Mouse (Mus musculus): ENCODE results near the gene Lrrc4b.

The Lrrc4b gene

DNA sequence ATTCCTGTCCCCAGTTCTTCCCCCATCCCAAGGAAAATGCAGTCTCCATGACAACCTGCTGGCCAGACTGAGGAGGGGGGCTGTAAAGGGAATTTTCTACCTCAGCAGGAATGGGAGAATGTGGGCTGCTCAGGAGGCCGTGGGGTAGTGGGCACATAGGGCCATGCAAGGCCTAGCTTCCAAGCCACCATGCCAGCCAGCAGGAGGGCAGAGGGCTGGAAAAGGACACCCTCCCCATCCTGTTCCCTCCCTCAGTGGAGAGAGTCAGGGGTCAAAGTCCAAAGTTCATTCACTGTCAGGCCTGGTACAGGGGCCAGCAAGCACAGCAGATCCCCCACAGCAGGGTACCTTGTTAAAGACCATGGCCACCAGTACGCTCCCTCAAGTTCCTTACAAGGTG lies 36.3 kb downstream of the Lrrc4b start, which contains the start of gene Aspdh:
Aspdh (plus strand) TSS at position 281 of the 400 bp plus-strand sequence.
- no peak for DNase-seq

GRCm38 (mm10) chr7:44466006-44466887 lies 37.4 kb downstream of the Lrrc4b start:
- peak in 1 of 2 experiments; percentile 7 for DNase-seq

DNA sequence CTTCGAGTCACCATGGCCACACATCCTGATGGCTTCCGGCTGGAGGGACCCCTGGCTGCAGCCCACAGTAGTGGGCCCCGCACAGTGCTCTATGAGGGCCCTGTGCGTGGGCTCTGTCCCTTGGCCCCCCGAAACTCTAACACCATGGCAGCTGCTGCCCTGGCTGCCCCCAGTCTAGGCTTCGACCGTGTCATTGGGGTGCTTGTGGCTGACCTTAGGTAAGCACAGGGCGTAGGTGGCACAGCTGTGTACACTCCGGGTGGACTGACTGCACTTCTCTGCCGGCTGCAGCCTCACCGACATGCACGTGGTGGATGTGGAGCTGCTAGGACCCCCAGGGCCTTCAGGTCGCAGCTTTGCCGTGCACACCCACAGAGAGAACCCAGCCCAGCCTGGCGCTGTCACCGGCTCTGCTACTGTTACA lies 38.1 kb downstream of the Lrrc4b start:
- DNase-seq, result no peak

DNA sequence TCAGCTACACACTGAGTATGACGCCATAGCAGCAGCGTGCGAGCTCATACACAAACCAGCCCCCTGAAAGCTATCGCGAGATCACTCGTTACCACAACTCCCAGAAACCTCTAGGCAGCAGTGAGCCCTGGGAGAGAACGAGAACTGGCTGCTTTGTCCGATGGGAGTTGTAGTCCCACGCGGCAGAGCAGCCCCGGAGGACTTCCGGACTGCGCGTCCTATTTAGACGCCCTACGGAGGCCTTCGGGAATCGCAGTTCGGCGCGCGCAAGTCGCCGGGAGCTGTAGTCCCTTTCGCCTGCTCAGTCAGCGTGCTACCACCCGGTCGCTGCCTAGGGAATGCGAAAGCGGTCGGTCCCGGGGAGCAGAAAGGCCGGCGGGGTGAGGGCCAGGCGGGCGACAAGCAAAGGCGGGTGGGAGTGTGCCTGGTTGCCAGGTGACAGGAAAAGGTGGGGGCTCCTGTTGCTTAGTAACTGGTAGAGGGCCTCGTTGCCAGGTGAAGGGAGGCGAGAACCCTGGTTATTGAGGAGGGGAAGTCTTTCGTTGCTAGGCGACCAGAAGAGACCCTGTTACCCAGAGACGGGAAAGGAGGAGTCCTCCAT lies 39.1 kb downstream of the Lrrc4b start, which contains the start of gene Josd2:
Josd2 (plus strand) TSS at position 170 of the 601 bp plus-strand sequence.
- peak; percentile 86 to 92 for DNase-seq

DNA sequence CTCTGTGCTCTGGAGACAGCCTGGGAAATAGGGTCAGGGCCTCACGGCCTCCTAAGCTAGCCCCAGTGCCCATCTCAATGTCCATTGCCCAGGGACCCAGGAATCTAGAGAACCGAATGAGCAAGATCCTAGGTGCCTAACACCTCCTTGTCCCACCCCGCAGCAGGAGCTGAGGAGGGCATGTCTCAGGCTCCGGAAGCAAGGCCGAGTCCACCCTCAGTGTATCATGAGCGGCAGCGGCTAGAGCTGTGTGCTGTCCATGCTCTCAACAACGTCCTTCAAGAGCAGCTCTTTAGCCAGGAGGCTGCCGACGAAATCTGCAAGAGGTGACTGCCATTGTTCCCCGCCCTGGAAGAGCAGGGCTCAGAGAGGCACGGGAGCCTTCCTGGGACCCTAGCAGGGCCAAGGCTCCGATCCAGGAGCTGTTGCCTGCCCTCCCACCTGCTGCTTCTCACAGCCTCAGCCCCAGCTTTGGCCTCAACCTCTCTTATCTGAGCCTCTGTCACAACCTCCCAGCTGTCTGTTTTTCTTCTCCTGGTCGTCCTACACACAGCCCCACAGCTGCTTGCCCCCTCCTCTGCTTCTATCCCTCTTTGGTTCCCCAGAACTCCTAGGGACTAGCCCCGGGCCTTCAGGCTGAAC lies 39.9 kb downstream of the Lrrc4b start:
- DNase-seq, result no peak

DNA sequence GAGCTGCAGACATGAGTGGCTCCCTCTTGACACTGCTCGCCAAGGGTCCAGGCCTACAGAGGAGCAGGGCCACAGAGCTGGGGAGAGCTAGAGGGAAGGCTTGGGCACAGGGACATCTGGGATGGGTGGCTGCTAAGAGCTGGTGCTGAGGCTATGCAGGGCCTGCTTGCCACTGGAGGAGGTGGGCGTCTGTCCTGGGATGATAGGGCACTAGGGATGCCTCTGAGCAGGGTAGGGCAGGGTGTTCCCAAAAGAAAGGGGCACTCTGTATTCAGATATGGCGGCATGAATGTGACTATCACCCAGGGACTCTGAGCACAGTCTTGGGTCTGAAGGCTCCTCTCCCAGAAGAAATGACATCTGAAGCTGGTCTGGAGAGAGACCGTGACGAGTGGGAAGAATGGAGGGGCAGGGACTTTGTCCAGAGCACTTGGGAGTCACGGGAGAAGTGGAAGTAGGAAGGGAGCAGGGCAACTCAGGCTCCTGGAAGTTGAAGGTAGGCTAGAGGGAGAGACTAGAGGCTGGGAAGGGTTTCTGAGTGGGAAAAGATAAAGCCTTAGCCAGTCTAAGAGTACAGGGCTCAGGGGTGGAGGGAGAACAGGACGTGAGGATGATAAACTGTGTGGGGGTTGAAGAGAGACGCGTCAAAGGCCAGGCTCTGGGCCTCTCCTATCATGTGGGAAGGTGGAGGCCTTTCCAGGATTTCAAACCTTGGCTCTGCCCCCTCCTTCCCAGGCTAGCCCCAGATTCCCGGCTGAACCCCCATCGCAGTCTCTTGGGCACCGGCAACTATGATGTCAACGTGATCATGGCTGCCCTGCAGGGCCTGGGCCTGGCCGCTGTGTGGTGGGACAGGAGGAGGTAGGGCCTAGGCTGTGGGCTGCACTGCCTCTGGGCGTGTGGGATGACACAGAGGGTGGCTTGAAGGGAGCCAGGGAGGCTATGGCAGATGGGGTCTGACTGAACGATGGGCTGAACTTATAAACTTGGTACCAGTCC lies 41.2 kb downstream of the Lrrc4b start:
- no peak for DNase-seq

DNA sequence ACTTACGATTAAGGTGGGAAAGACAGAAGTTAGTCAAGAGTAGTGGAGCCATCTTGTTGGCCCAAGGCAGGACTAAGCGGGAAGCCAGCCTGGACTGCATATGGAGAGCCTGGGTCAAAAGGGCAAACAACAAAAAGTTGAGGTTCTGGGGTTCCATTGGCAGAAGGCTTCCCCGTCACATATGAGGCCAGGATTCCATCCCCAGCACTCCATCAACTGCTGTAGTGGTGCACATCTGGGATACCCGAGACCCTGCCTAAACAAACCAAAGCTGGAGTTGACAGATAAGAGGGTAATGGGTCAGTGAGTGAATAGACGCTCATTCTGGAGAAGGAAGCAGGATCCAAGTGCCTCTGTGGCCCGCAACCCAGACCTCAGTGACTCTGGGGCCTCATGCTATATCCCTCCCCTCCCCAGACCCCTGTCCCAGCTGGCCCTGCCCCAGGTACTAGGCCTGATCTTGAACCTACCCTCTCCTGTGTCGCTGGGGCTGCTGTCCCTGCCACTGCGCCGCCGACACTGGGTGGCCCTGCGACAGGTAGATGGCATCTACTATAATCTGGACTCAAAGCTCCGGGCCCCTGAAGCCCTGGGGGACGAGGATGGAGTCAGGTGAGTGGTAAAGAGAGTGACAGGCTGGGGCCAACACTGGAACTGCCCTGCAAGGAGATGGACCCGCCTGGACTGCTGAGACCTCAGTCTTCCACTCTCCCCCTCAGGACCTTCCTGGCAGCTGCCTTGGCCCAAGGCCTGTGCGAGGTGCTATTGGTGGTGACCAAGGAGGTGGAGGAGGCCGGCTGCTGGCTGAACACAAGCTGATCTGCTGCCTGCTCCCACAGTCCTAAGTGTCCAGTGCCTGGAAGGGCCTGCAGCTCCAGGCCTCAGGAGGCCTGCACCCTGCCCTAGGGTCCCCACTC lies 42.1 kb downstream of the Lrrc4b start:
- no peak for DNase-seq

DNA sequence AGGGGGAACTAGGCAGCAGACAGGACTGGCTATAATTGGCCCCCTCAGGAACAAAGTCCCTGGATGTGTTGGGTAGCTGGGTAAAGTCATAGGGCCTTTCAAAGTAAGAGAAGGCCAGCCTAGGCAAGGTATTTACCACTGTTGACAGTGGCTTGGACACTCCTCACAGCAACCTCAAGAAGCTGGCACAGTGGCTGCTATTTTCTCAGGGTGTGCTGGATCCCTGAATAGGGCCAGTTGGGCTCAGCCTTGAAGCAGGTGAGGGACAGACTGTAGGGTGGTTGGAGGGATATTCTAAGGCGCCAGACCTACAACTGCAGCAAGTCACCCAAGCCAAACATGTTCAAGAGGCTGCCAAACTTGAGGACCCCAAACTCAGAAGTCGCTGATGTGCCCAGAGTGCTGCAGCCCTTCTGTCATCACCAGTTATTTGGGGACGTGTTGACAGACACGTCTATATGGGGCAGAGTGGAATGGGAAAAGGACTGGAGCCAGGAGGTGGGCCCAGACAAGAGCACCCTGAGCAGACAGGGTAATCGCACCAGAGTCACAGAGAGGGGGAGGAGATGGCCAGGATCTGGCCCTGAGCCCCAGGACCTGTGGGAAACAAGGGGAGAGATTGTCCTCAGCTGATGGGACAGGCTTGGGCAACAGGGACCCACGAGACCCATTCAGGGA lies 43.2 kb downstream of the Lrrc4b start:
- no peak for DNase-seq

GRCm38 (mm10) chr7:44472558-44472885 lies 43.7 kb downstream of the Lrrc4b start:
- no peak for DNase-seq

DNA sequence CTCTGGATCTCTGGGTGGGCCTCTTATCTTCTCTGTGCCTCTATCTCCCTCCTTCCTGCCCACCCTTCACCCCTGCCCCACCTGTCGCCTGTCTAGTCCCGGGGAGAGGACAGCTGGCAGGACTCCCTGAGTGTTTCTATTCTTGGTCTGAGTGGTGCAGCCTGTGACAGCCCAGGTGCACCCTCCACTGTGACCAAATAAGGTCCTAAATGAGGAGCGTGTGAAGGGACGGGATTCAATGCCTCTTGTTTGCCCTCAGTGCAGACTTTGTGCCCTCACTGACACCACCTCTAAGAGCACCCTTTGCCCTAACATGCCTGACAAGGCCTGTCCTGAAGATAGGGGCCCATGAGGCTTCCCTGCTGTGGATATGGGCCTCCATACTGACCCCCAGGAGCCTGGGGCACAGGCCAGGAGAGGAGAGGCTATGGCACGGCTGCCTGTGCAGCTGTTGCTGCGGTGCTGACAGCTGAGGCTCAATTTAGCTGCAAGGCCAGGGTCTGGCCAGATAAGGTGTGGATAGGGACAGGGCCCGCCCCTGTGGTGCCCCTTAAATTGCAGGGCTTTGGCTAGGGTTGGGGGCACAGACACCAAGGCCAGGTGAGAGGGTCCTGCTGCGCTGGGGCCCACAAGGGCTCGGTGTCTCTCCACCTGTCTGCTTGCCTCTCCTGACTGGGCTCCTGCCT lies 44.3 kb downstream of the Lrrc4b start:
- DNase-seq, result no peak

GRCm38 (mm10) chr7:44474419-44474818 lies 45.6 kb downstream of the Lrrc4b start:
- no peak for DNase-seq

DNA sequence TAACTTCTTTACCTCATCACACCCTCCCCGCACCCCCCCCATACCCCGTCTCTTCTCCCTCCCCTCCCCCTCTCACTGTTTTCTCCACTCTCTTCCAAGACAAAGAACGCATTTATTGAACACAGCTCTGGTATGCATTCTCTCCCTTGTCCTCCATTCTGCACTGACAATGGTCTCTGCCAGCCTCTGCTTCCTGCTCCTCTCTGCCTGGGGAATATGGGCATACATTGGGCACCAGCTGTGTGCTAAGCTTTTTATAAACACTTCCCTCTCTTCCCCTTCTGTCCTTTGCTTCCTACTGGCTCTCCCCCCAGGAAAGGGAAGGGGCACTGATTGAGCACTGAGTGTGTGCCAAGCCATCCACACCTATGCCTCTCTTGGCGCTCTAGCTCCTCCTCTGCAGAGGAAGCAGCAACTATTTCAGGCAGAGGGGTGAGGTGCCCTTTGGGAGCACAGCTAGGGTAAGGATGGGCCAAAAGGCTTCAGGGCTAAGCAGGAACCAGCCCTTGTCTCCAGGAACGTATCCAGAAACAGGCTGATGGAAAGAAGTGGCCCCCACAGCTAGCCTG lies 46.3 kb downstream of the Lrrc4b start:
- no peak for DNase-seq

- DNase-seq, result no peak
Measured at GRCm38 (mm10) chr7:44482836-44483435, 54.1 kb downstream of the Lrrc4b start.

- DNase-seq, result no peak
Measured at GRCm38 (mm10) chr7:44484109-44484508, 55.3 kb downstream of the Lrrc4b start.

- DNase-seq, result peak; percentile 67 to 71
Measured at GRCm38 (mm10) chr7:44484841-44485571, 56.2 kb downstream of the Lrrc4b start.

DNA sequence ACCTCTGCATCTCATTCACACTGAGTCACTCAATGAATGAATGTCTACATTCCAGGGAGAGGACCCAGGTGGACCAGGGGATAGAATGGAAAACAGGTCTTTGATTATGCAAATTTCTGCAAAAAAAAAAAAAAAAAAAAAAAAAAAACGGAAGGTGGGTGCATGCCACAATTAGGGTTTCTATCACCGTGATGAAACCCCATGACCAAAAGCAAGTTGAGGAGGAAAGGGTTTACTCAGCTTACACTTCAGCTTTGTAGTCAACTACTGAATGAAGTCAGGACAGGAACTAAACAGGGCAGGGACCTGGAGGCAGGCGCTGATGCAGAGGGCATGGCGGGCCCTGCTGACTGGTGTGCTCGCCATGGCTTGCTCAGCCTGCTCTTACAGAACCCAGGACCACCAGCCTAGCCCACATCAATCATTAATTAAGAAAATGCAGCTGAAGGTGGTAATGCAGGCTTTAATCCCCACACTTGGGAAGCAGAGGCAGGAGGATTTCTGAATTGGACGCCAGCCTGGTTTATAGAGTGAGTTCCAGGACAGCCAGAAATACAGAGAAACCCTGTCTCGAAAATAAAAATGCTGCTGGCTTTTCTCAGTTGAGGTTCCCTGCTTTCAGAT lies 56.9 kb downstream of the Lrrc4b start:
- DNase-seq, result no peak

GRCm38 (mm10) chr7:44486927-44487575 lies 58.2 kb downstream of the Lrrc4b start:
- DNase-seq, result peak in 1 of 2 experiments; percentile 10

All from thymus, postnatal 36 days (tissue).